Mouse (Mus musculus) inflammation-experienced regulatory T-cells, adult 6 months (primary cell): ENCODE measurements at regions not wholly inside any gene's neighbourhood (a gene's known extent, or its start where the extent isn't known, plus 50 kb on each side); places are given as distances from the start of the nearest gene placed in this dataset.

Source experiments
- ATAC-seq: one replicate; pipeline ENCODE4 v1.8.0; 2017

DNA sequence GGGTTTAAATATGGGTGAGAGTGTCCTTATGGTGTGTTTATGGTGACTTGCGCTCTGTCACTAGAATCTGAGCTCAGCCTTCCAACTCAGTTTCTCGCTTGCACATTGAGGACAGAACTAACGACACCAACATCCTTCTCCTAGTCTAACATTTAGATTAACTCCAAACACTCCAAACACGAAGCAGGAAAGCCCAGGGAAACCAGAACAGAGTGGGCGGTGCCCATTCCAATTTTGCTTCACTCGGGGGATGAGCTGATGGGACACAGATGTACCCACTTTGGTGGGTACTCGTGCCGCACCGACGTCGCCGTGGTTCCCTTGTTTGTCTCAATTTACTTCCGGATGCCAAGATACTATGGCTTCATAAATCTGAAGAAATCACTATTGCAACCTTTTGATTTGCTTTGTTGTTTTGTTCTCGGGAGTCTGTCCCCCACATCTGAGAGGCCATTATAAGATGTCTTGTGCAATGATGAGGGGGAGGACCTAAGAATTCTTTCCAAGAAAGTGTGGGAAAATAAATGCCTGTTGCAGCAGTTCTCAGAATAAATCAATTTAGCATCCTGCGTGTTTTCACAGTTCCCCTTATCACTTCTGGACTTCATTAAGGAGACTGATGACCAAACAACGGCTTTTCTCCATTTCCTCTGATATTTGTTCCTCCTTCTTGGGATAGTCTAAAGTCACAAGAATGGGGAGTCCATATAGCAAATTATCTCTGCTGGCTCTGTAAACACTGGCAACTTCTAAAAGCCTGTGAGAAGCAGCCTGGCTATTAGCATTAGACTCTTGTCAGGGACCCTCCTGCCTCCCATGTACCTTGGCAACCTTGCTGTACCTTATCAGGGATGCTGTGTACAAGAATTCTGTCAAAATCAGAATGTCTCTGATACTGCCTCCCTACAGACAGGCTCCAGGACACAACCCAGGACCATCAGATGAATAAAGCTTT lies 96.2 kb upstream of the Klf9 start:
- no peak for ATAC-seq

DNA sequence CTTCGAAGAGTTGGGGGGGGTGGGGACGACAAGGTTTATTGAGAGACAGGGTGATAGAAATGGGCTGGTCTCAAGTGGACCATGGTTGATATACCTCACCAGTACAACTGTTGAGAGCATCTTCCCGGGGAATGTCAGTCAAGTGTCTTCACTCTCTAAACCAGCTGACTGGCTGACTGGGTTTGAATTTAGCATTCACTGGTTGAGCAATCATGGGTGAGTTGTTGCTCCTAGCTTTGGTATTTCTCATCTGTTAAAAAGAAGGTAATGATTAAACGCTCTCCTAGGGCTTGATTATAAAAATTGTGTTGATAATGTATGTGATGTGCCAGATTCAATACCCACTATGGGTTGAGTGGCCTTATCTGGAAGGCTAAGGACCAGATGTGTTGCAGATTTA lies 89.6 kb upstream of the Klf9 start:
- ATAC-seq, result no peak

DNA sequence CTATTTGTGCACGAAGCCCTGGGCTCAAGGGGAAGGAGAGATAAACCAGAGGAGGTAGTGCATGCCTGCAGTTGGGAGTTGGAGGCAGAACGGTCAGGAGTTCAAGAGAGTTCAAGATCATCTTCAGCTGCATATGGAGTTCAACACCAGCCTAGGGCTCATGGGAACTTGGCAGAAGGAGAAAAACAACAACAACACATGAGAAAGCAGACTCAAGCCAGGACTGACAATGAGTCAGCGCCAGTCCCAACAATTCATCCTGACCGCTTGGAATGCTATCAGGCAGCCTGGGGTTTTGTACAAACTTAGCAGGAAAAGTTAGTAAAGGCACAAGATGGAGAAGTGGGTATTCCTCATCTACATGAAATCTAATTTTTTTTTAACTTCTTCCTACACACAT lies 86.6 kb upstream of the Klf9 start:
- ATAC-seq, result no peak

DNA sequence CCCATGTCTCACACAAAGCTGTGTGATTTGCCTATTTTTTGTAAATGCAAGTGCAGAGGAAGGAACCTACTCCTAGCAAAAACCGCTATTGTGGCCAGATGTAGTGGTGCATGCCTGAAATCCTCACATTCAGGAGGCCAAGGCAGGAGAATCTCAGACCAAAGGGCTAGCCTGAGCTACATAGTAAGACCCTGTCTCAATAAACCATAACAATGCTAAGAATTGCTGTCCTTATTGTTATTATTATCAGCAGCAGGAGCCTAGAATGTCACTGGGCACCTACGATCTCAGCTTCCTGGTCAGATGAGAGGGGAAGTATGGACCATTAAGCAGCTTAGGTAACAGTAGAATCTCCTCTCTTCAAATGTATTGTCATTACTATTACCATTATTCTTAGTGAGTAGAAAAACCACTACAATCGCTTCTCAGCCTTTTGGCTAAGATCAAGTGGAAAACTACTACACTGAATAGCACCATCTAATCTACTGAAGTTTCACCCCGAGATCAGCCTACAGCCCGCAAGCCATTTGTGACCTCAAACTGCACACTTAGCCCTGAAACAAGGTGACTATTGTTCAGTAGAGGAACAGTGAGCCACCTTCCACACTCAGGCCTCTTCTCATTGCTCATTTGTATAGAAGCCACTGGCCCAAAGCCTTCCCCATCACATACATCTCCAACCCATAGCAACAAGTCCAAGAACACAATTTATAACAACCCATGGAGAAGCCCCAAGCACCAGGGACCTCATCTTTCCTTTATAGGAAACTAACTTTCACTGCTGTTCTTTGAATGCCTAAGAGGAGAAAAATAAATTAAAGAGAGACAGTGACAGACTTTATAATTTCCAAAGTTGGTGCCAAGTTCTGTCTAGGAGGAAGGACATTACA lies 84.9 kb upstream of the Klf9 start:
- ATAC-seq, result no peak

DNA sequence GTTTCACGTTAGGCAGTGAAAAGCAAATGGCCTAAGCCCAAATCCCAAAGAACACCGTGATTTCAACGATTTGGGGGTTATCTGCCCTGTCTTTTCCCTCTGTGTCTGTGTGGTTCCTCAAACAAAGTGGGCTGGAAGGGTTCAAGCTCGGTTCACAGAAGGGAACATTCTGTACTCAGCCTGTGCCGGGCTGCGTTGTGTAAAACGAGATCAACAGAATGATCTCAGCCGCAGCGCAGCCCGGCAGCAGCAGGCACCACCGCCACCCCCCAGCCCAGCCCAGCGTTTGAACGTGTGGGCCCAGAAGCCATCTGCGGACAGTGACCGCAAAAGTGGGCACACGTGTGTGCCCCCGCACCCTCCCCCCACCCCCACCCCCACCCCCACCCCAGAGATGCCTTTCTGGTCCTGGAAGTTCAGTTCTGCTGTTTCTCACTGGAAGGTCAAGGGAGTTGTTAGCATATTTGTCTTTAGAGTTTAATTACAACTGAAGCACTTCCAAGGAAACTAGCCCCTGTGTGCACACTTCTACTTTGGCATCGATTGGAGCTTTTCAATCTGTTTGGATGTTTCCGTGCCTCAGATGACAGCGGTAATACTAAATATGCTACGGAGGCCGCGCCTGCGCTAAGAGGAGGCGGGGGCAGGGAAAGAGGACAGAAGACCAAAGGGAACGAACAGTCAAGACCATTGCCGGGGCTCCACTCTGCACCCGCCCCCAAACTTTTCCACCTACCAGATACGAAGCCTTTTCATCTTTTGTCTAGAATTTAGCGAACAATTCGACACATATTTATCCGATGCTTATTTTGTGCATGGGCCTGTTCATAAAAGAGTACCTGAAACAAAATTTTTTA lies 83.9 kb upstream of the Klf9 start:
- peak; percentile 67 for ATAC-seq

DNA sequence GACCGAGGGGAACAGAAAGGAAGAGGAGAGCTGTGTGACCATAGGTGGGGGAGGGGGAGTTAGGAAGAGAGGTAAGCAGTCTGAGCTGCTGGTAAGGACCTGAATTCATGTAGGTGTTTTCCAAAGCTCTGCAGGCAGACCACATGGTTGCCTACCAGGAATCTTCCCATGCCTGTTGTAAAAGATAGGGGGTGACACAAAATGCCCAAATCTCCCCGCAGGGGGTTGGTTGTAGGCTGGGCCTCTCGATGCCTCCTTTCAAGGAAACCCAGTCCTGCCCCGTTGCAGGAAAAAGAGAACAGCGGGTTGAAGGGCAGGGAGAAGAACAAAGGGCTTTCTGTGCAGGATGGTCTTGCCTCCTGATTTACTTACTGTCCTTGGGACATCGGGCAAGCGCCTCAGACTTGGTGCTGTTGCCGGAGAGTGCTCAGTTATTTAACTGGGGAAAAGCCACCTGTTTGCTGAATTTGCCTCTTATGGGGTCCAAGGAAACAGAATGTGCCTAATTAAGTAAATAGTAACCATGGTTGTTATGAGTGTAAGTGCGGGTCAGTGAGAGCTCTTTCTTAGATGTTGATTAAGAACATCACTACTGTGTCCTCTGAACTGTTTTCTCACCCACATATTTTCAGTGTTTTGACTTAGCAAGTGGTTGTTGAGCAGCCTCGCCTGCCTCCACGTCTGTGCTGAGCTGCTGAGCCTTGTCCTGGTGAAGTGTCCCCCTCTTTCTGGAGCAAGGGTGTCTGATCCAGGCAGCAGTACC lies 83.1 kb upstream of the Klf9 start:
- peak; percentile 32 for ATAC-seq

DNA sequence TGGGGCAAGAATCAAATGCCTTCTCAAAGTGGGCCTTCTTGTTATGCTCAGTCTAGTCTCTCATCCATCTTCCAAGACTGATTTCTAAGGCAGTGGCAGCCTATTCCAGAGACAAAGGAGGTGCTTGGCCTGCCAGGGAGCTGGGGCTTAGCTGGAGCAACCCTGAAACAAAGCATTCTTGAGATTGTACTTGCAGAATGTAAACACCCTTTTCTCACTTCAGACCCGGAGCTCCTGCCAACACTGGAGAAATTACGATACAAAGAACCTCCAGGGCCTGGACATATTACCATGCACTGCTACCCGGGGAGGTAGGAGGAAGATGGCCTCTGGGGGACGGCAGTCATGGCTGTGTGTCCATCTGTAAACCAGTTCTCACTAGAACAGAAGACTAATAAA lies 82.5 kb upstream of the Klf9 start:
- ATAC-seq, result no peak

DNA sequence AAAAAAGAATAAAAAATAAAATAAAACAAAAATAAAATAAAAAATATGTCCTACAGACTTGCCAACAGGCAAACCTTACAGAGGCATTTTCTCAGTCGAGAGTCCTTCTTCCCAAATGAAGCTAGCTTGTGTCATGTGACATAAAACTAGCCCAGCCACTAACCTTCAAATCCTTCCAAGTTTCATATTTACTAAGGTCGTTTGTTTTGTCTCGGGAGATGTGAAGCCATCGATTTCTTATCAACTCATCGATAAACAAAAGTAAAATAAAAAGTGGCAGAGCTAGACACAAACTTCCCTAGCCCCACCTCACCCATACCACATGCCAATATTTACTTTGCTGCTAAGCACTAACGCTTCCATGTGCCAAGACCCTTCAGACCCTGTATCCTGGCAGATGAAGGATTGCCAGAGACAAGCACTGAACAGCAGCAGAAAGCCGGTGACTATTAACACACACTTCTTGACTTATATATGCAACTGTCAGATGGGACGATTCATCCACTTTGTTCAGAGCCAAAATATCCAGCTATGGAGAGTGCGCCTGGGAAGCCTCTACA lies 79.9 kb upstream of the Klf9 start:
- ATAC-seq, result no peak

DNA sequence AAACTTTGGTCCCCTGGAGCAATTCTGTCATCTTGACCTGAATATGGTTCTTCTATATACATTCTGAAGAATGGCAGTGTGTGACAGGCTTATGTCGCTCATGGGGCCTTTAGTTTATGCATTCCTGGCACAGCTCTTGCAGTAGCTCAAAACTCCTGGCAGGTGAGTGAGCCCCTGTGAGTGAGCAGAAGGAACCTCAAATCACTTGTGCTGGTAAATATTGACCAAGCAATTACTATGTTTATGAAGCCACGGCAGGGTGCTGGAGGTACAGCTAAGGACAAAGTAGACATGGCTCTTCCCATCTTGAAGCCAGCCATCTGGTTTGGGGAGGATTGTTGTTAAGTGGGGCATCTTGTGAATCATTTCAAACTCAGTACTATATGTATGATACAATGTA lies 79.1 kb upstream of the Klf9 start:
- ATAC-seq, result no peak

DNA sequence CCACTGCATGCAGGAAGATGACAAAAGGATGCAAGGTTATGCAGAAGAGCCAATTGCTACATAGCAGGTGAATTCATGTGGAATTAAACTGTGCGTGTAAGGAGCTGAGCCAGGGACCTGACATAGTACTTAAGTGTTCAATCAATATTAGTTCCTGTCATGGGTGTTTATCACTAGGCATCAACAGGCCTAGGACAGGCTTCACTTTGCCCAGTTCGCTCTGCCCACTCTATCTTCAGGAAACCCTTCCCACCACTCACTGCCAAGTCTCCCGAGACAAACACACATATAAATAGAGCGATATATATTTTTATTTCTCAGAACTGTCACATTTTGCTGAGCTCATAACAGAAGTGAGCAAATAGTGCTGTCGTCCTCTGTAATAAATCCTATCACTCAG lies 78.2 kb upstream of the Klf9 start:
- ATAC-seq, result no peak

DNA sequence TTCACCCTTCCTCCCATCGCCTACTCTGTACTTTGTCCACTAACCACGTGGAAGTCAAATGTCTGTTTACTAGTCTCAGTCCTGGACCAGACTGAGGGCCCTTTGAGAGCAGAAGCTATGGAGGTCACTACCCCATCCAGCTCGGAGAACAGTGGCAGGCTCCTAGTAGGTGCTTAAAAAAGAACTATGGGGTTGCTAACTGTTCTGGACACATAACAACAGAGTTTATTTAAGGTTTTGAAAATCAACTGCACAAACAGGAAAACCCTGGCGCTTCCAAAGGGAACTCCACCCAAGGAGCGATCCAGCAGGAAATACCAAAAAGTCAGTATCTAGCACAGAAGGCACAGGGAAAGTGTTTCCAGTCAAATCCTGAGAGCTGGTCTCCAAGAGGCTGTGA lies 75.5 kb upstream of the Klf9 start:
- ATAC-seq, result no peak

DNA sequence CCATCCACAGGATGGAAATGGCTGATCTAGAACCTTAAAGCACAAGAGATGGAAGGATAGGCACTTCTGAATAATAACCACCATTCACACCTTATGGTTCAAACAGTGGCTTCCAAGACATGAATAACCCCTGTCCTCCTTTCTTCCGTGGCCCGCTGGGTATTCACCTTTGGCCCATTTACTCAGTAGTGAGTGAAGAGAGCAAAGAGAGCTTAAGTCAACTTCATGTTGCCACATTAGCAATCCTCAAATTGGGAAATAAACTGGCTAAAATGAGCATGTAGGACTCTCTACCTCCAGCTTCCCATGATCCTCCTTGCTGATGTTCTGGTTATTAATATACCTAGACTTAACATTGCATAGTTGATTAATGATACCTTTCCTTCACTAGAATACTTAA lies 74.3 kb upstream of the Klf9 start:
- no peak for ATAC-seq

DNA sequence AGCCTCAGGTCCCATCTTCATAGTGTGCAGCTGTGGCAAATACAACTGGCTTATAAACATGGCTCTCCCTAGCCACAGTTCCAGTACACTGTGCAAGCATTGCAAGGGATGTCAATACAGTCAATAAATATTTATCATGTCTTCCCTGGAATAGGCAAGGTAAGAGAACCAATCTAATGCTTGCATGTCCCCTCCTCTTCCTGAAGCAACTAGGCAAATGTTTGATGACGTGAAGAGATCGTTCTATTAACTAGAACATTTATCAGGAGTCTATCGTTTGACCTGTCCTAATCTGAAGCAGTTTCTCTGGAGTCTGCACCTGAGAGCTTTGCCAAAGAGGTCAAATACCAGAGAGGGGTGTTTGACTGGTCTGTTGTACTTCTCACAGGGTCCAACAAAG lies 72.4 kb upstream of the Klf9 start:
- ATAC-seq, result no peak

DNA sequence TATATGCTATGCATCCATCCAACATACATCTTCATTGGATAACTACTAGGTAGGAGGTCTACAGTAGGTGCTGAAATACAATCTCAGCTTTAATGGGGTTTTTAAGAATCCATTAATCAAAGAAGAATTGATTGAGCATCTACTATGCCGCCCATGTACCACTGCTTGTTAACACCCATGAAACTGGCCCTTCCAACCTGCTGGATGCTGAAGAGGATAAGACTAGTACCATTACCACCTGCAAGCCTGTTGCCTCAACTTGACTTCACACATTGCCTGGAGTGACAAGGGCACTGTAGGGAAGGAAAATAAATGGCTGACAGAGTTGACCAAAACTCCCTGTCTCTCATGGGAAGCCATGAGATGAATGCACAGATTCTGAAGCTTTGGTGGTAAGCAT lies 71.4 kb upstream of the Klf9 start:
- no peak for ATAC-seq

DNA sequence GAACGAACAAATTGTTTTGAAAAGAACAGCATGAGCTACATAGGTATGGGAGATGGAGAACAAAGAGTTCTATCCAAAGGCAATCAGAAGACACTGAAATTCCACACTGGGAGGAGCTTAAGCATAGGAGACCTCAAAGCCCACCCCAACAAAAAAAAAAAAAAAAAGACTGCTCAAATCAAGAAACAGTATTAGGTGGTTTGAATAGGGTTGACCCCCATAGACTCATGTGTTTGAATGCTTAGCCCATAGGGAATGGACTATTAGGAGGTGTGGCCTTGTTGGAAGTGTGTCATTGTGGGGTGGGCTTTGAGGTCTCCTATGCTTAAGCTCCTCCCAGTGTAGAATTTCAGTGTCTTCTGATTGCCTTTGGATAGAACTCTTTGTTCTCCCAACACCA lies 70.0 kb upstream of the Klf9 start:
- ATAC-seq, result no peak

DNA sequence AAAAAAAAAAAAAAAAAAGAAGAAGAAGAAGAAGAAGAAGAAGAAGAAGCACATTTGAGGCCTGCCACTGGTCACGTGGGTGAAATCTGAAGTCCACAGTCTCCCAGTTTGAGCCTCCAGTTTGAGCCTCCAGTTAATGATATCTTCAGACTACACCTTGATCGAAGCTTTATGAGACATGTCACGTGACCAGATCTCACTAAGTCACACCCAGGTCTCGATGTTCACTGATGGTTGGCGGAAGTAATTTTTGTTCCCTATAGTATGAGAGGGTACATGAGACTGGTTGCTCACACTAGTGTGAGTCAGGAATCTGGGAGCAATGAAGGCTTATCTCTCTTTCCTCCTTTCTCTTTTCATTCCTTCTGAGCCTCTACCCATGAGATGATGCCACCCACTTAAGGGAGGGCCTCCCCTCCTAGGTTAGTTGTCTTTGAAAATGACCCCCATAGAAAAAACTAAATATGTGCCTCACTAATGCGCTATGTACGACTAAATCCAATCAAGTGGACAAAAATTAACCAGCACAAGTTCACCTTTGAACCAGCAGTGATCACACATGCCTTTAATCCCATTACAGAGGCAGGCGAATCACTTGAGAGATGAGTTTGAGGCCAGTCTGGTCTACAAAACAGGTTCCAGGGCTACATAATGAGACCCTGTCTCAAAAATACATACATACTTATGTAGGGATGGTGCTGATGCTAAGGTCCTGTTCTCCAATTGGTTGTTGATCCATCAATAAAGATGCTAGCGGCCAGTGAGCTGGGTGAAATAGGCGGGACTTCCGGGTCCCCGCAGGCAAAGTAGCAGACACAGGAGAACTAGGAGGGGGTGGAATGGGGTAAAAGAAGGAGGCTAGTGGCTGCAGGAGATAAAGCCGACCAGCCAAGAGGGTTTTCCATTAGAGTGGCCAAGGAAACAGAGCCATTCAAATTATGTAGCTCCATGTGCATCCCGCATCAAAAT lies 66.1 kb upstream of the Klf9 start:
- no peak for ATAC-seq

DNA sequence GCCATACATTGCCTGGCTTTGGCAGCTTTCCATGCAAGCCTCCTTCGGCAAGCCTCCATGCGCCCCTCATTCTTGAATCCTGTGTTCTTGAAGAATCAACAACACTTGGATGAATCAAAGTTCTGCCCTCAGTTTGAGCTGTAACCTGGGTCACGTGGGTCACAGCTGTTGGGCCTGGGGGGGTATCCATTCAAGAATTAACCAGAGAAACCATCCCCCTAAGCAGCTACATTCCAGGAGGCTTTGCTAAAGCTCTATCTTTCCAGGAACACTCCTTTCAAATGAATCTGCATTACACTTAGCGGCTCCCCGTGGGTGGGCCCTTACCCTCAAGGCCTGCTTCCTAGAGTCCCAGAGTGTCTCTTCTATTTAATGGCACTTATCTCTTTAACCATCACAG lies 65.2 kb upstream of the Klf9 start:
- ATAC-seq, result no peak

DNA sequence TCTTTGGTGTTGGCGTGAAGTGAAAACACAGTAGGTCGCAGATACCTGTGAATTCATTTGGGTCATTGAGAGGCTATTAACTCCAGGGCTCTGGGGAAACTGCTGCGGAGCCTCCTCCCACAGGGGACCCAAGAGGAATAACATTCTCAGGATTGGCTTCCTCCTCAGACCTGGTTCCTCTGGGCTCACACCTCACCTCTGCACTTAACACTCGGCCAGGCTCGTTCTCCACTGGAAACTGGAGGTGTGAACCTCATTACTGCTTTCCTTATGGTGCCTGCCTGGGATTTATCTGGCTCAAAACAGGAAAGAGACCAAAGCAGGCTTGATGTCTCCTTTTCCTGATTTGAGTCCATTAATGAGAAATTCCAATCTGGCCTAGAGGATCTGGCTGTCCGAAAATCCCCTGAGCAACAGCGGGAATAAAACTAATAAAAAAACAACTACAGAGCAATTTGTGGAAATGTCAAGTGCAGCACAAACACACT lies 55.8 kb upstream of the Klf9 start:
- ATAC-seq, result no peak

DNA sequence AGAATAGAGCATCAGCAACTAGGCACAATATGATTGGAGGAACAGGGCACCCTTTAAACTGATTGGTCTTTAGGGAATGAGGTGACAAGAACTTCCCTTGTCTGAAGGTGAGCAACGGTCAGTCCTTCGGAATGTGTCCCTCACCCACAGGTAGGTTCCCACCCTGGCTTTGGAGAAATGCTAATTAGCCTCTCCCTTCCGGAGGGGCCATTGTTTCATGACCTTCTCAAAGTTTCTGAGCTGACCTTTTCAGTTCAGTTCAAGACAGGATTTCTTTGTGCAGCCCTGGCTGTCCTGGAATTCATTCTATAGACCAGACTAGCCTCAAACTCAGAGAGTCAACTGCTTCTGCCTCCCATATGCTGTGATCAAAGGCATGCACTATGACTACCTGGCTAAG lies 53.5 kb upstream of the Klf9 start:
- ATAC-seq, result no peak

DNA sequence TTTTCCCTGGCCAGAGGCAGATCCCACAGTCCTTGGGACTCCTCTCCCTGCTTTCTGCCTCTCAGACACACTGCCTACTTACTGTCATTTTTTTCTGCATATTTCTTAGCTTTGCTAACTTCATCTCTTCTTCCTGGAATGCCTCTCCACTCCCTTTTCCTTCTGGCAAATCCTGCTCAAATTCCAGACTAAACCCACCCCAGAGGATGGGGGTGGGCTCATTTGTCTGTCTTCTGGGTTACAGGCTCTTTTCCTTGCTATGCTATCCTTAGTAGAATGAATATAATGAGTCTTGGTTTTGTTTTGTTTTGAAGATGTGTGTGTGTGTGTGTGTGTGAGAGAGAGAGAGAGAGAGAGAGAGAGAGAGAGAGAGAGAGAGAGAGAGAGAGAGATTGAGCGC lies 51.9 kb upstream of the Klf9 start:
- ATAC-seq, result no peak
